Mouse (Mus musculus): ENCODE results near the gene Zfp383.
"Not testable (repeated sequence)": the region's sequence is repeated elsewhere in the genome, so short reads cannot be mapped to it uniquely, and the experiment has no call there.

The Zfp383 gene

GRCm38 (mm10) chr7:29942740-29943139, 34.7 kb downstream of the Zfp383 start:
- DNase-seq: no peak

DNA sequence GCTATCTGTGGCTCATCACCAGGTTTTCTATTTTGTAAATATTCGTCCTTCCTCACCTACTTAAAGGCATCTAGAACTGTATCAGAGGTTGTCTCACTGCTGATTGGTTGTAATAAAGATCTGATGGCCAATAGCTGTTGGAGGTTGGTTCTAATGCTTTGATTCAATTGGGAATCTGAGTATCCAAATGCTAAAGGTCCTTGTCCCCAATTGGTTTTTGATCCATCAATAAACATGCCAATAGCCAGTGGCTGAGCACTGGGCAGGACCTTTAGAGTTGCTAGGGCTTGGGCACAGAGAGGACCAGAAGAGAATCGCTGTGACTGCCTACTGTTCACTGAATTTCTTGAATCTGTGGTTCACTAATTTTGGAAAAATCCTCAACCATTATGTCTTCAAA, 35.7 kb downstream of the Zfp383 start:
- DNase-seq: no peak

GRCm38 (mm10) chr7:29944201-29944600, 36.2 kb downstream of the Zfp383 start:
- no peak for DNase-seq

DNA sequence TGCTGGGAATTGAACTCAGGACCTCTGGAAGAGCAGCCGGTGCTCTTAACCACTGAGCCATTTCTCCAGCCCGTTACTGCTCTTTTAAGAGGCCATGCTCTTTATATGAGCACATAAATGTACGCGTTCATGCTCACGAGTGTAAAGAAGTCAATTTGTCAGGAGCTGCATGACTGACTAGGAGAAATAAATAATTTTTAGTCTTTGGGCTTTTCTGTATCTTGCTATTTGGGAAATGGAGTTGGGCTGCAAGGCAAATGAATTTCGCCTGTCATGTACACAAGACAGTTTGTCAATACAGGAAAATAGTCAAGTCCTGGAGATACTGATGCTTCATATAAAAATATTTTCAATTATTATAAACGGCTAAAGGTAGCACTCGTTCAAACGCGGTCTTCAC, 45.1 kb downstream of the Zfp383 start:
- no peak for DNase-seq

DNA sequence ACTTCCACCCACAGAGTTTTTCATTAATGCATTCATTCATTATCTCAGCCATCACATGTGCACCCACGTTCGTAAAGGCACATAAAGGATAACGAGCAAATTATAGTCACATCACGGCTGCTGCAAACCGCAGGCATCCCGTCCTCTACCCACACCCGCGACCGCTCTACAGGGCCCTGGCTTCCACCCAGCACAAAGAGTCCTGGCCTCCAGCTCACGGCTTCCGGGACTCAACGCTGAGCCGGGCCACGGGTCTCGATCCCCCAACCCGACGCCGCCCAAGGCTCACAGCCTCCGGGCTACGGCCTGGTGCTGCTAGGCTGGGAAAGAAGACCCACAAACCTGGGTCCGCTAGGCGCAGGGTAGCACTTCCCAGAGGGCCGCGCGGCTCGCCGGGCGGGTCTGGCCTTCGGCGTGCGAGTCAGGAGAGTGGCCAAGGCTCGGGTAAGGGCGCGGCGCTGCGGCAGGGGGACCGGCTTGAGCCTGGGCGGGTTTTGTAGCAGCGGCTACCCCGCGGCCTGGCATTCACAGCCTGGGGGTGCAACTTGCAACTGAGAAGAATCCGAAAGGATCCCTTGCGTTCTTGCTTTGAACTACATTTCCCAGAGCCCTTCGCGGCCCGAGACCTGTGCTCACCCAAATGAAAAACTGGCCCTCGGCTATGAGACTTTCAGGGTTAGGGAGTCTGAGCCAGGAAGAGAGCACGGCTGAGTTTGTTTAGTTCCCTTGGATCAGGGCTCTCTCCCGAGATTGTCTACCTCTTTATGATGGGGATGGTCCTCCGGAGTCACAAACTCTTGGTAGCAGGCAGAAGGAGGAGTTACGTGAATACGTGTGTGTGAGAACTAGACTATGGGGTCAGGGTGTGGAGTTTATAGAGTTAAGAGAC, 45.7 kb downstream of the Zfp383 start, which contains the start of gene Zfp74:
Zfp74 (minus strand) TSS at position 577 of the 889 bp plus-strand sequence.
- DNase-seq: peak; percentile 81

GRCm38 (mm10) chr7:29954731-29955130, 46.7 kb downstream of the Zfp383 start:
- peak; percentile 25 for DNase-seq

DNA sequence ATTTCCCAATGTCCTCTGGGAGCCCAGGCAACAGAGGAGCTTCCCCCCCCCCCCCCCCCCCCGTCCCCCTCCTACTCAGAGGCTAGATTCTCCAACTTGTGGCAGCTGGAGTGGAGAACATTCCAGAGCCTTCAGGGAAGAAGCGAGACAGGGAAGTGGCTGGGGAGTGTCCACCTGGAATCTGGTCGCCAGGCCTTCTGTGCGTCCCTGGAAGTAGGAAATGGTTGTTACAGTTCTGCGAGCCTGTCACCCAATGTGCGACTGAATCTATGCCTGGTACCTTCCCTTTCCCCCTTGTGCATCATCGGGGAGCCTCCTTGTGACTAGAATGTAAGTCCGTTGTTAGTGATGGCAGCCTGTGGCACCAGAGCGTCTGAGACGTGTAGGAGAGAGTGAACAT, 48.2 kb downstream of the Zfp383 start:
- no peak for DNase-seq

DNA sequence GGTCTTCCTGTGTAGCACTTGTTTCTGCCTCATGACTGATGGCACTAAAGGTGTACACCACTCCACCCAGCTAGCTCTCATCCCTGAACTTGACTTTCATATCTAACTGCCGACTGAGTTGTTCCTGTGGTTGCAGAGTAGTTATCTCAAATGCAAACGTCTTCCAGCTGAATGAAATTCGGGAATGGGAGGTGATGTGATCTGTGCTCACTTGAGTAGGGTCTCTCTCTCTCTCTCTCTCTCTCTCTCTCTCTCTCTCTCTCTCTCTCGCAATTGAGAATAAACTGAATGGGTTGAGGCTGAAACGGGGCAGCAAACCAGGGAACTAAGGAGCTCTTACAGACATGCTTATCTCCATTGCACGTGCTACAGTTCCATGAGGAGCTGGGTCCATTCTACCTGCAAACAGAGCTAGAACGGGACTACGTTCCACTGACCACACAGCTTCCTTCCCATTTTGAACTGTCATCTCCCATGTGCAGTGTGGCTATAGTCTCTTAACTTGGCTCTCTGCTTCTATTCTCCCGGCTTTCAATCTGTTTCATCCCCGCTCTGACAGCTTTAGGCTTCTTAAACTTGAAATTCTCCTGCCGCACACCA, 50.2 kb downstream of the Zfp383 start:
- DNase-seq: no peak

GRCm38 (mm10) chr7:29959004-29959403, 51.0 kb downstream of the Zfp383 start:
- DNase-seq: no peak

GRCm38 (mm10) chr7:29965115-29965810, 57.2 kb downstream of the Zfp383 start:
- not testable (repeated sequence) for DNase-seq

Data from cerebellum, adult 9-11 months (tissue).